Mouse (Mus musculus): ENCODE results near the gene Runx2. TPM values are rescaled to one million over a fixed set of nuclear protein-coding genes. Genes with fewer than 3 reads are reported as not detected.

The Runx2 gene
- total and polyA plus RNA-seq, 3 experiments = not detected

DNA sequence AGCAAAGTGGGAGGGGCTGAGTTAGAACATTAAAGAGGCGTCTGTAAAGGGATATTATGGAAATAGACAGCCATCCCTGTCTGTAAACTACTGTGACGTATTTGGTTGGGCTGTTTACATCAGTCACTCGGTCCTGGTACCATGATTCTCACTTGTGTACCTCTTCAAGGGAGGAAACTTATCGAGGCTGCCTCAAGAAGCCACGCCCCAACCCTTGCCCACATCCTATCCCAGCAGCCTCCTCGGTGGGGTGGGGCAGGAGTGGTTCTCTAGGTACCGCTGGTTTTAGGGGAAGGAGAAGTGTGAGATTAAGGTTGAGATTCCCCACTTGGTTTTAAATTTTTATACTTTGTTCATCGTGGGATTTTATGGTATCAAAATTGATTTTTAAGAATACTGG lies 69.2 kb downstream of the Runx2 start:
- no peak overlapping the region for H3K9ac ChIP-seq (ENCODE audit: control insufficient read depth, low read depth, low read length, poor library complexity, severe bottlenecking)
- no peaks in the 10 kb centered on the region for H3K27me3 ChIP-seq (ENCODE audit: control insufficient read depth in 1 of 2, insufficient read depth in 2 of 2, low read length in 2 of 2)
- no peak for TF ChIP-seq MYB (IDR thresholded peaks at IDR 0.05; ENCODE audit: low read depth, low read length)
- no peak for TF ChIP-seq NELFE (IDR thresholded peaks at IDR 0.05; ENCODE audit: low read depth, low read length)
- TF ChIP-seq MYC (IDR thresholded peaks at IDR 0.05; ENCODE audit: low read depth, low read length) = no peak
- no peak for TF ChIP-seq CHD1 (IDR thresholded peaks at IDR 0.05; ENCODE audit: low read depth, low read length)
- no peak for TF ChIP-seq GABPA (IDR thresholded peaks at IDR 0.05; ENCODE audit: low read depth, low read length)
- no peak for TF ChIP-seq ZC3H11A (IDR thresholded peaks at IDR 0.05; ENCODE audit: low read depth, low read length)
- TF ChIP-seq RCOR1 (IDR thresholded peaks at IDR 0.05; ENCODE audit: low read depth, low read length) = no peak
- TF ChIP-seq POLR2AphosphoS2 (IDR thresholded peaks at IDR 0.05; ENCODE audit: low read length) = no peak
- no peak for TF ChIP-seq NRF1 (IDR thresholded peaks at IDR 0.05; ENCODE audit: insufficient read depth, low read depth, low read length, poor library complexity, severe bottlenecking)
- TF ChIP-seq MAX (IDR thresholded peaks at IDR 0.05; ENCODE audit: low read length) = no peak
- no peak for TF ChIP-seq MEF2A (IDR thresholded peaks at IDR 0.05; ENCODE audit: extremely low read depth, insufficient replicate concordance, low read depth, low read length, poor library complexity, severe bottlenecking)
- no peak for TF ChIP-seq MXI1 (IDR thresholded peaks at IDR 0.05; ENCODE audit: low read depth, low read length)
- no peak for TF ChIP-seq HCFC1 (IDR thresholded peaks at IDR 0.05; ENCODE audit: low read depth, low read length)
- no peak for TF ChIP-seq EP300 (IDR thresholded peaks at IDR 0.05; ENCODE audit: low read depth in 1 of 2, low read length in 2 of 2)
- no peak for TF ChIP-seq TBP (IDR thresholded peaks at IDR 0.05; ENCODE audit: low read depth, low read length)
- no peak for TF ChIP-seq USF1 (IDR thresholded peaks at IDR 0.05; ENCODE audit: low read depth, low read length)
- TF ChIP-seq E2F4 (IDR thresholded peaks at IDR 0.05; ENCODE audit: borderline replicate concordance, low read depth, low read length) = no peak
- no peaks in the 10 kb centered on the region for H3K9me3 ChIP-seq (replicated peaks; ENCODE audit: insufficient read depth, low read length)
- no peaks in the 10 kb centered on the region for H3K36me3 ChIP-seq (ENCODE audit: control insufficient read depth in 1 of 2, insufficient read depth in 2 of 2, low read length in 2 of 2)
- no peaks in the 10 kb centered on the region for H3K79me2 ChIP-seq (ENCODE audit: control insufficient read depth, insufficient read depth, low read length, poor library complexity)
- peak; percentile 15 for DNase-seq (ENCODE audit: low read depth, low spot score)
- H3K4me1 ChIP-seq (ENCODE audit: control insufficient read depth in 1 of 2, insufficient read depth in 2 of 2, low read length in 2 of 2) = no peaks in the 10 kb centered on the region
- no peak overlapping the region for H3K4me3 ChIP-seq (ENCODE audit: control insufficient read depth in 1 of 2, insufficient read depth in 1 of 2, low read depth in 2 of 2, low read length in 2 of 2)
- no peak overlapping the region for H3K27ac ChIP-seq (ENCODE audit: control insufficient read depth, low read depth, low read length)

GRCm38 (mm10) chr17:44743780-44744179 lies 70.8 kb downstream of the Runx2 start:
- Histone ChIP-seq H3K27ac (ENCODE audit: control insufficient read depth, low read depth, low read length) (no peak overlapping the region), H3K4me3 (ENCODE audit: control insufficient read depth in 1 of 2, insufficient read depth in 1 of 2, low read depth in 2 of 2, low read length in 2 of 2) (no peak overlapping the region), H3K27me3 (ENCODE audit: control insufficient read depth in 1 of 2, insufficient read depth in 2 of 2, low read length in 2 of 2) (no peaks in the 10 kb centered on the region), H3K9ac (ENCODE audit: control insufficient read depth, low read depth, low read length, poor library complexity, severe bottlenecking) (no peak overlapping the region), H3K79me2 (ENCODE audit: control insufficient read depth, insufficient read depth, low read length, poor library complexity) (no peaks in the 10 kb centered on the region), H3K4me1 (ENCODE audit: control insufficient read depth in 1 of 2, insufficient read depth in 2 of 2, low read length in 2 of 2) (no peaks in the 10 kb centered on the region), H3K9me3 (replicated peaks; ENCODE audit: insufficient read depth, low read length) (no peaks in the 10 kb centered on the region), H3K36me3 (ENCODE audit: control insufficient read depth in 1 of 2, insufficient read depth in 2 of 2, low read length in 2 of 2) (no peaks in the 10 kb centered on the region)
- TF ChIP-seq RAD21 (IDR thresholded peaks at IDR 0.05; ENCODE audit: low read depth, low read length) (peak; percentile 96), USF2 (IDR thresholded peaks at IDR 0.05; ENCODE audit: borderline replicate concordance in 1 of 2, insufficient read depth in 1 of 2, low read depth in 1 of 2, low read length in 2 of 2) (no peak), SIN3A (IDR thresholded peaks at IDR 0.05; ENCODE audit: low read length) (no peak), SMC3 (IDR thresholded peaks at IDR 0.05; ENCODE audit: low read depth, low read length) (peak; percentile 97), BHLHE40 (IDR thresholded peaks at IDR 0.05; ENCODE audit: borderline replicate concordance, low read depth, low read length) (0 out of 2 replicates have a peak, but pooled peaks have one; percentile 24), GATA1 (IDR thresholded peaks at IDR 0.05; ENCODE audit: low read depth, low read length) (no peak), GABPA (IDR thresholded peaks at IDR 0.05; ENCODE audit: low read depth, low read length) (no peak), ZNF384 (IDR thresholded peaks at IDR 0.05; ENCODE audit: low read depth, low read length) (peak; percentile 50), MXI1 (IDR thresholded peaks at IDR 0.05; ENCODE audit: low read depth, low read length) (no peak), CTCF (IDR thresholded peaks at IDR 0.05 in 2 of 3, conservative IDR thresholded peaks at IDR 0.05 in 1 of 3; ENCODE audit: control insufficient read depth in 1 of 3, insufficient read depth in 1 of 3, low read depth in 2 of 3, low read length in 3 of 3, poor library complexity in 1 of 3, severe bottlenecking in 1 of 3) (peak; percentile 90 to 95 (median 91)), RCOR1 (IDR thresholded peaks at IDR 0.05; ENCODE audit: low read depth, low read length) (no peak), ZC3H11A (IDR thresholded peaks at IDR 0.05; ENCODE audit: low read depth, low read length) (peak; percentile 95)
- peak; percentile 51 for DNase-seq (ENCODE audit: low read depth, low spot score)
